ENCODE assay signal across 24 mouse cellular contexts in the genomic region with DNA sequence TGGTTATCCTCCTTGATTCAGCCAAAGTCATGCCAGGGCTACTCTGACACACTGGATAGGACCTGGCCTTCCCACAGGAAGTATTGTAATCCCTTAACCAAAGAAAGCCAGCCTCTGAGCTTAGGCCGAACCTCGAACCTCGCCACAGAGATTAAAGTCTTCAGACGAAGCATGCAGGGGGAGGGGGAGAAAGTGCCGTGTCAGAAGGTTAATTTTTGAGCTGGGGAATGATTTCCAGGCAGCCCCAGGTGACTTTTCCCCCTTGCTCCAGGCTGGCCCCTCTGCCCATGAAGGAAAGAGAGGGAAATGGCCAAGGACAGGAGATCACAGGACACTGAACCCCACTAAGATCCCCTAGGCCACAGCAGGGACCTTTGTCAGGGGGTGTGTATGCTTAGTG. TPM values are rescaled to one million over a fixed set of nuclear protein-coding genes. Genes with fewer than 3 reads are reported as not detected.
DNase-seq lines count a peak whose midpoint lies in the region; ATAC-seq and TF ChIP-seq lines count a peak whose summit lies in the region.
"Had no signal": no experiment of that assay in that cellular context is flagged by ENCODE, and none has a peak within 500 bp of the region (broad histone marks: within the 10 kb centered on the region; RNA-seq: fewer than 3 reads in every experiment).

No protein-coding gene starts in this region.

- no peak overlapping the region for H3K4me2 ChIP-seq in kidney, embryonic 15.5 days
- H3K4me2 ChIP-seq: forebrain, embryonic 13.5 days; hindbrain, embryonic 13.5 days had no signal

- WGBS in kidney, embryonic 15.5 days = 71% methylated on average over 5 of the region's 5 CpGs

- H3K4me3 ChIP-seq in kidney, embryonic 15.5 days (replicated peaks) = no peak overlapping the region
- H3K4me3 ChIP-seq in left cerebral cortex, adult 2 months = no peak overlapping the region
- H3K4me3 ChIP-seq: embryonic facial prominence, embryonic 10.5 days; forebrain, embryonic 13.5 days; heart, embryonic 10.5 days; hindbrain, embryonic 13.5 days had no signal

- no peak for ATAC-seq in kidney, embryonic 15.5 days (replicated peaks; ENCODE audit: low FRiP score)
- ATAC-seq: CD4-positive, CD25-positive, alpha-beta regulatory T cell, adult 4 months; forebrain, embryonic 13.5 days; forebrain, postnatal 0 days had no signal

- H3K4me1 ChIP-seq in kidney, embryonic 15.5 days = peaks cover 10% of the 10 kb centered on the region
- H3K4me1 ChIP-seq: hindbrain, embryonic 13.5 days had no signal

- intact Hi-C loops in left cerebral cortex, adult 2 months (cut with DNase I) = no loop called here

- H3K27me3 ChIP-seq in kidney, embryonic 15.5 days = peaks cover 26% of the 10 kb centered on the region; the same call in 1 of the 2 replicates
- H3K27me3 ChIP-seq: forebrain, embryonic 13.5 days; hindbrain, embryonic 13.5 days had no signal

- H3K9me3 ChIP-seq in kidney, embryonic 15.5 days (replicated peaks) = no peaks in the 10 kb centered on the region
- H3K9me3 ChIP-seq: embryonic facial prominence, embryonic 10.5 days; forebrain, embryonic 13.5 days; G1E; heart, embryonic 10.5 days; hindbrain, embryonic 13.5 days had no signal

- H3K27ac ChIP-seq in kidney, embryonic 15.5 days = no peak overlapping the region
- no peak overlapping the region for H3K27ac ChIP-seq in left cerebral cortex, adult 2 months
- H3K27ac ChIP-seq: embryonic facial prominence, embryonic 10.5 days; forebrain, embryonic 13.5 days; heart, embryonic 10.5 days; hindbrain, embryonic 13.5 days had no signal

- TF ChIP-seq CTCF in left cerebral cortex, adult 2 months (IDR thresholded peaks at IDR 0.05) = no peak

- DNase-seq in kidney, adult 11 months = peak; percentile 79
- peak; percentile 82 to 86 for DNase-seq in kidney, adult 8-10 months
- DNase-seq in kidney, postnatal 14 days = peak; percentile 73
- peak; percentile 80 for DNase-seq in yolk sac, embryonic 10.5 days (ENCODE audit: low spot score)
- no peak for DNase-seq in gastrocnemius, adult 18-20 months (ENCODE audit: low spot score)
- DNase-seq in left cerebral cortex, adult 2 months (ENCODE audit: extremely low spot score in 1 of 2, low spot score in 2 of 2) = no peak
- DNase-seq: adrenal gland, adult 8-10 months; adrenal gland, postnatal 36 days; B cell, adult 2 months; cerebellum, adult 2 months; cerebellum, postnatal 10 days; forebrain, postnatal 0 days; gastrocnemius, postnatal 36 days; heart, adult 11 months; heart, postnatal 14 days had no signal

- H3K36me3 ChIP-seq in kidney, embryonic 15.5 days = no peaks in the 10 kb centered on the region
- H3K36me3 ChIP-seq: embryonic facial prominence, embryonic 10.5 days; G1E; heart, embryonic 10.5 days; hindbrain, embryonic 13.5 days had no signal

- H3K9ac ChIP-seq in kidney, embryonic 15.5 days = no peak overlapping the region
- H3K9ac ChIP-seq: forebrain, embryonic 13.5 days; forebrain, postnatal 0 days; hindbrain, embryonic 13.5 days had no signal

RNA-seq across cellular contexts. Expression of gene Slc13a3, which starts 14.8 kb away (rescaled TPM):
- 2.6 and 3.4 TPM in 2 replicates for polyA plus RNA-seq in kidney, embryonic 15.5 days (2015; fragmentation: Nextera tagmentation; extraction: Ambion mirVana)
- total RNA-seq in gastrocnemius, adult 18-20 months (2021) = under 1 TPM in 1 of 2 experiments, not detected in 1; 0.25 TPM
- 10 to 100 TPM; 12.0 to 18.6 TPM for total RNA-seq in left cerebral cortex, adult 2 months (2021)
- total RNA-seq: hematopoietic stem cell, adult 5-6 weeks had no signal
- polyA plus RNA-seq: G1E had no signal

RNA-seq across cellular contexts. Expression of gene Trp53rka, which starts 34.9 kb away (rescaled TPM):
- polyA plus RNA-seq in kidney, embryonic 15.5 days (2015; fragmentation: Nextera tagmentation; extraction: Ambion mirVana) = 36.3 and 37.2 TPM in 2 replicates
- total RNA-seq in gastrocnemius, adult 18-20 months (2021) = 10 to 100 TPM; 10.2 to 10.7 TPM
- 10 to 100 TPM; 21.5 to 22.0 TPM for total RNA-seq in left cerebral cortex, adult 2 months (2021)

RNA-seq across cellular contexts. Expression of gene Slc2a10, which starts 45.4 kb away (rescaled TPM):
- 6.9 and 7.2 TPM in 2 replicates for polyA plus RNA-seq in kidney, embryonic 15.5 days (2015; fragmentation: Nextera tagmentation; extraction: Ambion mirVana)
- 1 to 10 TPM in 1 of 2 experiments, under 1 TPM in 1; 0.80 to 1.4 TPM for total RNA-seq in gastrocnemius, adult 18-20 months (2021)
- total RNA-seq in left cerebral cortex, adult 2 months (2021) = 1 to 10 TPM; 1.2 TPM
- polyA plus RNA-seq: CD4-positive, CD25-positive, alpha-beta regulatory T cell, adult 4 months; G1E had no signal

RNA-seq across cellular contexts. Expression of gene Ocstamp, which starts 58.0 kb away (rescaled TPM):
- 0.16 and 0.69 TPM in 2 replicates for polyA plus RNA-seq in kidney, embryonic 15.5 days (2015; fragmentation: Nextera tagmentation; extraction: Ambion mirVana)
- total RNA-seq in gastrocnemius, adult 18-20 months (2021) = under 1 TPM in 1 of 2 experiments, not detected in 1; 0.18 TPM
- not detected for total RNA-seq in left cerebral cortex, adult 2 months (2021)
- total RNA-seq: forebrain, postnatal 0 days; heart, postnatal 14 days; hematopoietic stem cell, adult 5-6 weeks had no signal
- polyA plus RNA-seq: CD4-positive, CD25-positive, alpha-beta regulatory T cell, adult 4 months; cerebellum, adult 2 months; forebrain, embryonic 13.5 days; forebrain, postnatal 0 days; G1E; heart, embryonic 14.5 days had no signal

Comparison
In these comparisons a context has a peak if more than half of its experiments do, and no peak if none do; other contexts are left out.
1. DNase-seq: peak in kidney, adult 11 months (single experiment), kidney, adult 8-10 months (2 of 2), kidney, postnatal 14 days (single experiment) and yolk sac, embryonic 10.5 days (single experiment); none in gastrocnemius, adult 18-20 months (single experiment) and left cerebral cortex, adult 2 months (0 of 2).
2. RNA of gene Slc13a3, which starts 14.8 kb away (total RNA-seq): 12.0 to 18.6 TPM in left cerebral cortex, adult 2 months; 0.25 TPM in gastrocnemius, adult 18-20 months; every median in the first group is over 10 times any median in the second.